Mouse (Mus musculus): ENCODE measurements around the gene Sugct.
A peak's percentile ranks its signal among the peaks of the same experiment; 100 is the strongest.

The Sugct gene

GRCm38 (mm10) chr13:17694911-17695699, at the start of gene Sugct, which contains the start of gene Mplkip:
Gene Sugct (minus strand): TSS chr13:17695553.
Gene Mplkip (plus strand): TSS chr13:17695192.
- DNase-seq = peak; percentile 100

GRCm38 (mm10) chr13:17728798-17729197, 33.4 kb upstream of the Sugct start:
- no peak for DNase-seq

GRCm38 (mm10) chr13:17727922-17728321, 32.6 kb upstream of the Sugct start:
- no peak for DNase-seq

- DNase-seq = no peak
Measured at GRCm38 (mm10) chr13:17717357-17717756, 22.0 kb upstream of the Sugct start.

GRCm38 (mm10) chr13:17708784-17709311, 13.5 kb upstream of the Sugct start:
- DNase-seq = no peak

GRCm38 (mm10) chr13:17705188-17705826, 10.0 kb upstream of the Sugct start:
- DNase-seq = no peak

- no peak for DNase-seq
Measured at GRCm38 (mm10) chr13:17702311-17702710, 7.0 kb upstream of the Sugct start.

GRCm38 (mm10) chr13:17701322-17701721, 6.0 kb upstream of the Sugct start:
- DNase-seq = no peak

GRCm38 (mm10) chr13:17700090-17700715, 4.8 kb upstream of the Sugct start:
- DNase-seq = no peak

- DNase-seq = no peak
Measured at GRCm38 (mm10) chr13:17695898-17696580, 686 bp upstream of the Sugct start.

GRCm38 (mm10) chr13:17694414-17694813, 939 bp downstream of the Sugct start:
- no peak for DNase-seq

- DNase-seq = no peak
Measured at GRCm38 (mm10) chr13:17693816-17694215, 1.5 kb downstream of the Sugct start.

- DNase-seq = no peak
Measured at GRCm38 (mm10) chr13:17691436-17691835, 3.9 kb downstream of the Sugct start.

- peak; percentile 56 for DNase-seq
Measured at GRCm38 (mm10) chr13:17690686-17691085, 4.7 kb downstream of the Sugct start.

GRCm38 (mm10) chr13:17689461-17689860, 5.9 kb downstream of the Sugct start:
- DNase-seq = no peak

GRCm38 (mm10) chr13:17671122-17671521, 24.2 kb downstream of the Sugct start:
- DNase-seq = peak; percentile 40

GRCm38 (mm10) chr13:17667380-17667779, 28.0 kb downstream of the Sugct start:
- no peak for DNase-seq

- DNase-seq = no peak
Measured at GRCm38 (mm10) chr13:17642294-17642693, 53.1 kb downstream of the Sugct start.

- no peak for DNase-seq
Measured at GRCm38 (mm10) chr13:17638008-17638407, 57.3 kb downstream of the Sugct start.

GRCm38 (mm10) chr13:17627108-17627507, 68.2 kb downstream of the Sugct start:
- DNase-seq = no peak

- DNase-seq = no peak
Measured at GRCm38 (mm10) chr13:17624976-17625375, 70.4 kb downstream of the Sugct start.

GRCm38 (mm10) chr13:17606217-17606616, 89.1 kb downstream of the Sugct start:
- no peak for DNase-seq

GRCm38 (mm10) chr13:17604670-17605069, 90.7 kb downstream of the Sugct start:
- DNase-seq = no peak

Measured in kidney, postnatal 14 days (tissue).